Mouse (Mus musculus): Measurements from ENCODE around the gene Myocos. TPM values are rescaled to one million over a fixed set of nuclear protein-coding genes. Genes with fewer than 3 reads are reported as not detected.

The Myocos gene
- polyA plus RNA-seq, 1 experiment from 2014 or later, result not detected

GRCm38 (mm10) chr1:162660276-162660860, 2.3 kb upstream of the Myocos start:
- Histone ChIP-seq H3K9me3 (ENCODE audit: low read length) (no peaks in the 10 kb centered on the region), H3K27ac (ENCODE audit: low read length) (no peak overlapping the region), H3K36me3 (ENCODE audit: insufficient read depth, low read length) (no peaks in the 10 kb centered on the region), H3K4me1 (ENCODE audit: insufficient read depth, low read depth, low read length) (no peaks in the 10 kb centered on the region), H3K27me3 (replicated peaks; ENCODE audit: insufficient read depth, low read length) (no peaks in the 10 kb centered on the region), H3K4me3 (ENCODE audit: low read depth, low read length) (no peak overlapping the region), H3K4me2 (replicated peaks; ENCODE audit: low read depth, low read length) (no peak overlapping the region), H3K9ac (replicated peaks; ENCODE audit: low read depth) (no peak overlapping the region)
- WGBS, result 52% methylated on average over 11 of the region's 11 CpGs
- TF ChIP-seq EP300 (IDR thresholded peaks at IDR 0.05) (no peak), CTCF (IDR thresholded peaks at IDR 0.05) (no peak)
- ATAC-seq (no peak), DNase-seq (ENCODE audit: low spot score) (no peak)

DNA sequence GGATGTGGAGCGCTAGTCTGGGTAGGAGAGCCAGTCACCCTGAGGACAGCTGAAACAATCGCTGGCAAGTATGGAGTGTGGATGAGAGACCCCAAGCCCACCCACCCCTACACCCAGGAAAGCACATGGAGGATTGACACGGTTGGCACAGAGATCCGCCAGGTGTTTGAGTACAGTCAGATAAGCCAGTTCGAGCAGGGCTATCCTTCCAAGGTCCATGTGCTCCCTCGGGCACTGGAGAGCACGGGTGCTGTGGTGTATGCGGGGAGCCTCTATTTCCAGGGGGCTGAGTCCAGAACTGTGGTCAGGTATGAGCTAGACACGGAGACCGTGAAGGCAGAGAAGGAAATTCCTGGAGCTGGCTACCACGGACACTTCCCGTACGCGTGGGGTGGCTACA, 9.6 kb downstream of the Myocos start:
- Histone ChIP-seq H3K36me3 (ENCODE audit: insufficient read depth, low read length) (no peaks in the 10 kb centered on the region), H3K4me1 (ENCODE audit: insufficient read depth, low read depth, low read length) (no peaks in the 10 kb centered on the region), H3K9me3 (ENCODE audit: low read length) (no peaks in the 10 kb centered on the region), H3K4me2 (replicated peaks; ENCODE audit: low read depth, low read length) (no peak overlapping the region), H3K27me3 (replicated peaks; ENCODE audit: insufficient read depth, low read length) (no peaks in the 10 kb centered on the region), H3K9ac (replicated peaks; ENCODE audit: low read depth) (no peak overlapping the region), H3K4me3 (ENCODE audit: low read depth, low read length) (no peak overlapping the region), H3K27ac (ENCODE audit: low read length) (no peak overlapping the region)
- ATAC-seq, result no peak
- TF ChIP-seq CTCF (IDR thresholded peaks at IDR 0.05) (no peak), EP300 (IDR thresholded peaks at IDR 0.05) (no peak)
- no peak for DNase-seq (ENCODE audit: low spot score)
- 88% methylated on average over 14 of the region's 14 CpGs for WGBS

GRCm38 (mm10) chr1:162646083-162646686, 11.8 kb downstream of the Myocos start:
- Histone ChIP-seq H3K4me3 (ENCODE audit: low read depth, low read length) (no peak overlapping the region), H3K27ac (ENCODE audit: low read length) (no peak overlapping the region), H3K36me3 (ENCODE audit: insufficient read depth, low read length) (no peaks in the 10 kb centered on the region), H3K4me2 (replicated peaks; ENCODE audit: low read depth, low read length) (no peak overlapping the region), H3K4me1 (ENCODE audit: insufficient read depth, low read depth, low read length) (no peaks in the 10 kb centered on the region), H3K9me3 (ENCODE audit: low read length) (no peaks in the 10 kb centered on the region), H3K9ac (replicated peaks; ENCODE audit: low read depth) (no peak overlapping the region), H3K27me3 (replicated peaks; ENCODE audit: insufficient read depth, low read length) (no peaks in the 10 kb centered on the region)
- no peak for ATAC-seq
- no peak for TF ChIP-seq EP300 (IDR thresholded peaks at IDR 0.05)
- peak; percentile 40; the same call in 1 of the 2 replicates for TF ChIP-seq CTCF (IDR thresholded peaks at IDR 0.05)
- WGBS, result 72% methylated on average over 10 of the region's 10 CpGs
- DNase-seq (ENCODE audit: low spot score), result no peak

GRCm38 (mm10) chr1:162643752-162644151, 14.3 kb downstream of the Myocos start:
- H3K36me3 ChIP-seq (ENCODE audit: insufficient read depth, low read length), result no peaks in the 10 kb centered on the region
- 24% methylated on average over 4 of the region's 4 CpGs for WGBS
- peak; percentile 76 for DNase-seq (ENCODE audit: low spot score)
- H3K4me3 ChIP-seq (ENCODE audit: low read depth, low read length), result no peak overlapping the region
- H3K4me1 ChIP-seq (ENCODE audit: insufficient read depth, low read depth, low read length), result no peaks in the 10 kb centered on the region
- TF ChIP-seq EP300 (IDR thresholded peaks at IDR 0.05) (no peak), CTCF (IDR thresholded peaks at IDR 0.05) (no peak)
- H3K4me2 ChIP-seq (replicated peaks; ENCODE audit: low read depth, low read length), result no peak overlapping the region
- no peaks in the 10 kb centered on the region for H3K9me3 ChIP-seq (ENCODE audit: low read length)
- peak; percentile 76 for ATAC-seq
- H3K9ac ChIP-seq (replicated peaks; ENCODE audit: low read depth), result no peak overlapping the region
- no peak overlapping the region for H3K27ac ChIP-seq (ENCODE audit: low read length)
- H3K27me3 ChIP-seq (replicated peaks; ENCODE audit: insufficient read depth, low read length), result no peaks in the 10 kb centered on the region

DNA sequence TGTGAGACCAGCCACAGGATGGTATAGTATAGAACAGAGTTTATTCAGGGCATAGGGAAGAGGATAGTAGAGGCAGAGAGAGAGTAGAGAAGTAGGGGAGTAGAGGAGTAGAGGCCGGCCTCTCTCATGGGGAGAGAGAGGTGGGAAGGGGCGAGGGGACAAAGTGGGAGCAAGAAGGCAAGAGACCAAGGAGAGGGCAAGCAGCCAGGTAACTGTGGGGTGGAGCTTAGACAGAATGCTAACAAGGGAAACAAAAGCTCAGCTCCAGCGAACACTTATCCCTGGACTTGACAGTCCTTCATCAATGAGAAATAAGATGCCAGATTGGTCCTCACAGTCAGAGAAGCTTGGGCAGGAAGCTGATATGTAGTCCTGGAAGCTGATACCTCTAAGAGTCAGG, 15.4 kb downstream of the Myocos start:
- DNase-seq (ENCODE audit: low spot score), result no peak

GRCm38 (mm10) chr1:162639861-162640260, 18.2 kb downstream of the Myocos start:
- Histone ChIP-seq H3K4me2 (replicated peaks; ENCODE audit: low read depth, low read length) (no peak overlapping the region), H3K27ac (ENCODE audit: low read length) (no peak overlapping the region), H3K9ac (replicated peaks; ENCODE audit: low read depth) (no peak overlapping the region), H3K4me1 (ENCODE audit: insufficient read depth, low read depth, low read length) (no peaks in the 10 kb centered on the region), H3K36me3 (ENCODE audit: insufficient read depth, low read length) (no peaks in the 10 kb centered on the region), H3K4me3 (ENCODE audit: low read depth, low read length) (no peak overlapping the region), H3K9me3 (ENCODE audit: low read length) (no peaks in the 10 kb centered on the region), H3K27me3 (replicated peaks; ENCODE audit: insufficient read depth, low read length) (no peaks in the 10 kb centered on the region)
- TF ChIP-seq EP300 (IDR thresholded peaks at IDR 0.05), result no peak
- ATAC-seq, result no peak
- peak; percentile 33 for DNase-seq (ENCODE audit: low spot score)
- WGBS, result 96% methylated on average over 1 of the region's 1 CpGs

More for the DNA sequence above, 15.4 kb downstream of the Myocos start:
- no peaks in the 10 kb centered on the region for H3K4me1 ChIP-seq (ENCODE audit: insufficient read depth, low read depth, low read length)
- H3K9me3 ChIP-seq (ENCODE audit: low read length), result no peaks in the 10 kb centered on the region
- H3K9ac ChIP-seq (replicated peaks; ENCODE audit: low read depth), result no peak overlapping the region
- H3K36me3 ChIP-seq (ENCODE audit: insufficient read depth, low read length), result no peaks in the 10 kb centered on the region
- no peak overlapping the region for H3K27ac ChIP-seq (ENCODE audit: low read length)
- no peaks in the 10 kb centered on the region for H3K27me3 ChIP-seq (replicated peaks; ENCODE audit: insufficient read depth, low read length)
- H3K4me3 ChIP-seq (ENCODE audit: low read depth, low read length), result no peak overlapping the region
- TF ChIP-seq EP300 (IDR thresholded peaks at IDR 0.05) (no peak), CTCF (IDR thresholded peaks at IDR 0.05) (no peak)
- no peak for ATAC-seq
- H3K4me2 ChIP-seq (replicated peaks; ENCODE audit: low read depth, low read length), result no peak overlapping the region
- 74% methylated on average over 3 of the region's 3 CpGs for WGBS
